Mouse (Mus musculus): ENCODE data around the gene Eif4g3. TPM values are rescaled to one million over a fixed set of nuclear protein-coding genes. Genes with fewer than 3 reads are reported as not detected.
"Not testable (repeated sequence)": the region's sequence is repeated elsewhere in the genome, so short reads cannot be mapped to it uniquely, and the experiment has no call there.

Gene Eif4g3
- 100 to 1,000 TPM; 161 to 164 TPM for total RNA-seq (2021)
- long read RNA-seq, full-length matches to known transcripts = 1 of 41 reads
- long read RNA-seq, partial matches to known transcripts = 33 of 41 reads
- long read RNA-seq, other reads (novel, unspliced or antisense) = 7 of 41 reads

GRCm38 (mm10) chr4:137992890-137993289 is at the start of gene Eif4g3:
Eif4g3 (plus strand) TSS chr4:137993022.
- no peak for DNase-seq (ENCODE audit: low spot score in 2 of 2)

- DNase-seq (ENCODE audit: low spot score in 2 of 2) = no peak
Observed at GRCm38 (mm10) chr4:137943540-137943939, 49.3 kb upstream of the Eif4g3 start.

- no peak for DNase-seq (ENCODE audit: low spot score in 2 of 2)
Observed at GRCm38 (mm10) chr4:137945376-137945775, 47.4 kb upstream of the Eif4g3 start.

GRCm38 (mm10) chr4:137946419-137946818 is 46.4 kb upstream of the Eif4g3 start:
- DNase-seq (ENCODE audit: low spot score in 2 of 2) = no peak

GRCm38 (mm10) chr4:137952840-137953239 is 40.0 kb upstream of the Eif4g3 start:
- peak; percentile 84 for DNase-seq (ENCODE audit: low spot score in 2 of 2)

- no peak for DNase-seq (ENCODE audit: low spot score in 2 of 2)
Observed at GRCm38 (mm10) chr4:137954184-137954583, 38.6 kb upstream of the Eif4g3 start.

- no peak for DNase-seq (ENCODE audit: low spot score in 2 of 2)
Observed at GRCm38 (mm10) chr4:137954926-137955396, 37.9 kb upstream of the Eif4g3 start.

GRCm38 (mm10) chr4:137956260-137956659 is 36.6 kb upstream of the Eif4g3 start:
- no peak for DNase-seq (ENCODE audit: low spot score in 2 of 2)

- no peak for DNase-seq (ENCODE audit: low spot score in 2 of 2)
Observed at GRCm38 (mm10) chr4:137959889-137960665, 32.7 kb upstream of the Eif4g3 start.

- DNase-seq (ENCODE audit: low spot score in 2 of 2) = no peak
Observed at GRCm38 (mm10) chr4:137960757-137961156, 32.1 kb upstream of the Eif4g3 start.

GRCm38 (mm10) chr4:137962643-137963350 is 30.0 kb upstream of the Eif4g3 start:
- no peak for DNase-seq (ENCODE audit: low spot score in 2 of 2)

GRCm38 (mm10) chr4:137963431-137963830 is 29.4 kb upstream of the Eif4g3 start:
- no peak for DNase-seq (ENCODE audit: low spot score in 2 of 2)

GRCm38 (mm10) chr4:137963881-137964584 is 28.8 kb upstream of the Eif4g3 start:
- peak; percentile 88 to 89 for DNase-seq (ENCODE audit: low spot score in 2 of 2)

GRCm38 (mm10) chr4:137964585-137964930 is 28.3 kb upstream of the Eif4g3 start:
- no peak for DNase-seq (ENCODE audit: low spot score in 2 of 2)

GRCm38 (mm10) chr4:137968203-137968602 is 24.6 kb upstream of the Eif4g3 start:
- DNase-seq (ENCODE audit: low spot score in 2 of 2) = peak; percentile 71 to 75

GRCm38 (mm10) chr4:137970623-137971199 is 22.1 kb upstream of the Eif4g3 start:
- DNase-seq (ENCODE audit: low spot score in 2 of 2) = not testable (repeated sequence)

GRCm38 (mm10) chr4:137974856-137975432 is 17.9 kb upstream of the Eif4g3 start:
- DNase-seq (ENCODE audit: low spot score in 2 of 2) = not testable (repeated sequence)

- DNase-seq (ENCODE audit: low spot score in 2 of 2) = not testable (repeated sequence)
Observed at GRCm38 (mm10) chr4:137979066-137979644, 13.7 kb upstream of the Eif4g3 start.

- DNase-seq (ENCODE audit: low spot score in 2 of 2) = no peak
Observed at GRCm38 (mm10) chr4:137982869-137983268, 10.0 kb upstream of the Eif4g3 start.

- DNase-seq (ENCODE audit: low spot score in 2 of 2) = no peak
Observed at GRCm38 (mm10) chr4:137984212-137984611, 8.6 kb upstream of the Eif4g3 start.
